Mouse (Mus musculus) liver, embryonic 11.5 days (tissue): Measurements from ENCODE around the gene Vmn2r22. TPM values are rescaled to one million over a fixed set of nuclear protein-coding genes. Genes with fewer than 3 reads are reported as not detected.
"Not testable (repeated sequence)": the region's sequence is repeated elsewhere in the genome, so short reads cannot be mapped to it uniquely, and the experiment has no call there.

ENCODE experiments used
- ATAC-seq: fragments of 200-750 bp; cut with Nextera tagmentation; replicated peaks from 2 replicates; pipeline ENCODE4 v1.8.0; 2017; ENCODE audit warnings: moderate number of reproducible peaks, mild to moderate bottlenecking, moderate TSS enrichment, moderate library complexity; ENCODE audit not compliant: low FRiP score
- DNase-seq: peaks from one replicate; pipeline ENCODE4 v3.0.0-alpha.2; 2017; ENCODE audit warnings: low spot score
- H3K27ac ChIP-seq: fragments of 300-500 bp; sonication (generic); 2 replicates; pipeline ENCODE4 v1.5.1; 2014; ENCODE audit warnings: mild to moderate bottlenecking, low read depth, low read length, control low read depth
- H3K27me3 ChIP-seq: fragments of 300-500 bp; sonication (generic); replicated peaks from 2 replicates; pipeline ENCODE4 v1.6.1; 2014; ENCODE audit warnings: low read length, mixed read lengths; ENCODE audit not compliant: control insufficient read depth, insufficient read depth
- H3K36me3 ChIP-seq: fragments of 300-500 bp; sonication (generic); 2 replicates; pipeline ENCODE4 v1.6.1; 2014; ENCODE audit warnings: mild to moderate bottlenecking, low read length, moderate library complexity, mixed read lengths; ENCODE audit not compliant: control insufficient read depth, insufficient read depth
- H3K4me1 ChIP-seq: fragments of 300-500 bp; sonication (generic); replicated peaks from 2 replicates; pipeline ENCODE4 v1.6.1; 2014; ENCODE audit warnings: low read length, mixed read lengths; ENCODE audit not compliant: control insufficient read depth, insufficient read depth
- H3K4me2 ChIP-seq: fragments of 300-500 bp; sonication (generic); 2 replicates; pipeline ENCODE4 v1.6.1; 2014; ENCODE audit warnings: mild to moderate bottlenecking, control low read depth, moderate library complexity
- H3K4me3 ChIP-seq: fragments of 300-500 bp; sonication (generic); 2 replicates; pipeline ENCODE4 v1.5.1; 2014; ENCODE audit warnings: low read depth, low read length, control low read depth
- H3K9ac ChIP-seq: fragments of 300-500 bp; sonication (generic); 2 replicates; pipeline ENCODE4 v1.6.1; 2014; ENCODE audit warnings: low read depth, low read length, control low read depth
- H3K9me3 ChIP-seq: fragments of 300-500 bp; sonication (generic); 2 replicates; pipeline ENCODE4 v1.6.1; 2016; ENCODE audit warnings: low read length, inconsistent platforms, mixed read lengths; ENCODE audit not compliant: control insufficient read depth
- WGBS: fragments of 180-500 bp; shearing (Covaris S2); extraction: QIAGEN DNeasy Blood & Tissue Kit; methylation state at CpG from one replicate; pipeline ENCODE4 v1.1.7; 2014; 5-methylcytosine and 5-hydroxymethylcytosine counted together
- polyA plus RNA-seq: library from polyadenylated mRNA; unstranded; fragments of >200 nt; fragmentation: Nextera tagmentation; extraction: Ambion mirVana; gene quantifications from 2 replicates; pipeline ENCODE4 v1.2.1, GENCODE M21; 2014

Vmn2r22 gene
- polyA plus RNA-seq, 1 experiment from 2014 or later: not detected

GRCm38 (mm10) chr6:123574698-123575097 is 75.8 kb downstream of the Vmn2r22 start:
- not testable (repeated sequence) for H3K4me3 ChIP-seq, H3K4me2 ChIP-seq, ATAC-seq, H3K4me1 ChIP-seq, H3K36me3 ChIP-seq, H3K27me3 ChIP-seq, H3K9me3 ChIP-seq, H3K27ac ChIP-seq, DNase-seq, H3K9ac ChIP-seq
- WGBS: no CpG with 5 or more reads among the region's 2 CpGs

Other genes with a start within 250 kb of the Vmn2r22 start
- gene Vmn2r20, start 232.6 kb downstream of the Vmn2r22 start, polyA plus RNA-seq: not detected in 2 replicates
- not detected in 2 replicates for gene Vmn2r21, start 117.3 kb downstream of the Vmn2r22 start, polyA plus RNA-seq
- not detected in 2 replicates for gene Vmn2r23, start 51.9 kb upstream of the Vmn2r22 start, polyA plus RNA-seq
- gene Vmn2r24, start 128.2 kb upstream of the Vmn2r22 start, polyA plus RNA-seq: not detected in 2 replicates
- gene Vmn2r25, start 202.7 kb upstream of the Vmn2r22 start, polyA plus RNA-seq: not detected in 2 replicates